In the genomic region with DNA sequence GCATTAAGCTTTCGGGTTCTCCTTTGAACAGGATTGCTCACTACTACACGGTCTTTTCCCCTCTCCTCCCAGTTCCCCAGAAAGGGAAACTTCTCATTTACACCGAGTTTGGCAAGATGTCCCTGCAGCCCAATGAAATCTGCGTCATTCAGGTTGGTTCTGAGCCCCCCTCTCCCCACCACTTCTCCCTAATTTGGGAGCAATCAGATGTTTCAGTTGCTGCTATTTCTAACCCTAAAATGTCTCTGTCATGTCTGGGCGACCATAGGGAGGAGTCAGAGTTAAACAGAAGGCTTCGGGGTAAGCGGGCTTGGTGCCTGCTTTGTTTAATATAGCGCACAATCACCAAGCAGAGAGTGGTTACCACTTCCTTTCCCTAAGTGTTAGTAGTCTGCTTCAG, we compare ENCODE assay signal across 18 mouse cellular contexts. TPM values are rescaled to one million over a fixed set of nuclear protein-coding genes. Genes with fewer than 3 reads are reported as not detected.
"Had no signal": no experiment of that assay in that cellular context is flagged by ENCODE, and none has a peak within 500 bp of the region (broad histone marks: within the 10 kb centered on the region; RNA-seq: fewer than 3 reads in every experiment).

No protein-coding gene starts in this region.

- H3K27me3 ChIP-seq: kidney, embryonic 15.5 days; liver, embryonic 15.5 days; midbrain, embryonic 13.5 days had no signal

- H3K4me2 ChIP-seq: kidney, embryonic 15.5 days; liver, embryonic 11.5 days; liver, embryonic 15.5 days; midbrain, embryonic 13.5 days had no signal

- ATAC-seq: intestine, embryonic 16.5 days; lung, postnatal 0 days; midbrain, embryonic 13.5 days had no signal

- H3K36me3 ChIP-seq: kidney, embryonic 15.5 days; midbrain, embryonic 13.5 days had no signal

- H3K9ac ChIP-seq: kidney, embryonic 15.5 days; liver, embryonic 15.5 days; midbrain, embryonic 13.5 days had no signal

- H3K4me3 ChIP-seq: kidney, embryonic 15.5 days; liver, embryonic 15.5 days; midbrain, embryonic 13.5 days had no signal

- H3K27ac ChIP-seq: kidney, embryonic 15.5 days; liver, embryonic 15.5 days; midbrain, embryonic 13.5 days had no signal

- DNase-seq: kidney, adult 2 months; kidney, postnatal 14 days; left cerebral cortex, postnatal 4 days; lung, adult 2 months; lung, postnatal 36 days; retina, postnatal 1 day; thymus, postnatal 4 days had no signal

- H3K4me1 ChIP-seq: liver, embryonic 15.5 days had no signal

- H3K9me3 ChIP-seq: kidney, embryonic 15.5 days; liver, embryonic 15.5 days; midbrain, embryonic 13.5 days had no signal

RNA-seq across cellular contexts. Expression of a gene that starts 36.2 kb away (rescaled TPM):
- total RNA-seq: layer of hippocampus, postnatal 25 days; left cerebral cortex, postnatal 10 days; left cerebral cortex, postnatal 4 days; megakaryocyte progenitor cell, adult 5-6 weeks; neutrophil, adult 5-6 weeks had no signal
- polyA plus RNA-seq: large intestine, adult 2 months had no signal
